Mouse (Mus musculus) brown adipose tissue, adult 24 weeks (tissue): ENCODE data around the gene Cabp1. TPM values are rescaled to one million over a fixed set of nuclear protein-coding genes. Genes with fewer than 3 reads are reported as not detected.
A peak's percentile ranks its signal among the peaks of the same experiment; 100 is the strongest.
"Not testable (repeated sequence)": the region's sequence is repeated elsewhere in the genome, so short reads cannot be mapped to it uniquely, and the experiment has no call there.

ENCODE experiments used
- H3K27ac ChIP-seq: fragments of 200-500 bp; replicated peaks from 2 replicates; pipeline ENCODE4 v1.5.1; 2012; ENCODE audit warnings: low read depth, mild to moderate bottlenecking, low read length
- H3K4me1 ChIP-seq: fragments of 200-500 bp; 2 replicates; pipeline ENCODE4 v1.6.1; 2012; ENCODE audit warnings: low read length, mixed read lengths; ENCODE audit not compliant: control insufficient read depth, insufficient read depth, insufficient read length
- H3K4me3 ChIP-seq: fragments of 200-500 bp; 2 replicates; pipeline ENCODE4 v1.5.1; 2012; ENCODE audit warnings: low read depth, mild to moderate bottlenecking, low read length, moderate library complexity; ENCODE audit not compliant: insufficient read depth
- polyA plus RNA-seq: library from polyadenylated mRNA; stranded (reverse); fragments of >200 nt; gene quantifications from 2 replicates; pipeline ENCODE4 v1.2.4, GENCODE M21; 2012; ENCODE audit not compliant: missing spikeins, insufficient read depth, insufficient read length

The Cabp1 gene
- polyA plus RNA-seq, 1 experiment, result 1.0 TPM

DNA sequence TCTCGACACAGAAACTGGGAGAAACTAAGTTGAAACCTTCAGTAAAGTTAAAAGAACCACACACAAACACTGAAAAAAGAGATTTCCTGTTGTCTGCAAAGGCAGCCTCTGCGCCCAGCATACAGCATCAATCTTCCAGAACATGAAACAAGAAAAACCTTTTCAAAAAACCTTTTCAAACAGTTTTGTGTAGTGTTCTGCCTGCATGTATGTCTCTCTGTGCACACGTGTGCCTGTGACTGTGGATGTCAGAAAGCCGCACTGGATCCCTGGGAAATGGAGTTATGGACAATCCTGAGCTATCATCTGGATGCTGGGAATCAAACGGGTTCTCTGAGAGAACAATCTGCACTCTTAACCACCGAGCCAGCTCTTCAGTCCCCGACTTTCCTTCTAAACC, 37.8 kb downstream of the Cabp1 start:
- peak overlapping the region; percentile 82 for H3K4me3 ChIP-seq
- 0 out of 2 replicates have a peak overlapping the region, but pooled peaks have one; percentile 47 for H3K27ac ChIP-seq
- H3K4me1 ChIP-seq, result peaks cover 51% of the 10 kb centered on the region

DNA sequence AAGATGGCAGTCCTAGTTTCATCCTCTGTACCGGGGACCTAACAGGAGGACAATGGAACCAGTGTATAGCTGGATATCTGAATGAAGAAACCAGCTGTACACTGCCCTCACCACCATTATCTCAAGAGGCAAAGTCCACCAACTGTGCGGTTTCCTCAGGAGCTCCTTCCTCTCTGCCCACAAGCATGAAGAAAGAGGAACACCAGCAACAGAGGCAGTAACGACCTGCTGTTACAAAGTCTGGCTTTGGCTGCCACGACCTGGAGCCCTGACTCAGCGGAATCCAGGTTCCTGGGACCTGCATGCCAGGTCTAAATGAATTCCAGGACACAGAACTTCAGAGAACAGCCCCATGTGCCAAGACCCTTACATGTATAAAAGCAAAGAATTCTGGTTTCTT, 38.4 kb downstream of the Cabp1 start:
- Histone ChIP-seq H3K4me1 (peaks cover 50% of the 10 kb centered on the region), H3K4me3 (peak overlapping the region; percentile 82), H3K27ac (peak overlapping the region; percentile 47; the same call in 1 of the 2 replicates)

DNA sequence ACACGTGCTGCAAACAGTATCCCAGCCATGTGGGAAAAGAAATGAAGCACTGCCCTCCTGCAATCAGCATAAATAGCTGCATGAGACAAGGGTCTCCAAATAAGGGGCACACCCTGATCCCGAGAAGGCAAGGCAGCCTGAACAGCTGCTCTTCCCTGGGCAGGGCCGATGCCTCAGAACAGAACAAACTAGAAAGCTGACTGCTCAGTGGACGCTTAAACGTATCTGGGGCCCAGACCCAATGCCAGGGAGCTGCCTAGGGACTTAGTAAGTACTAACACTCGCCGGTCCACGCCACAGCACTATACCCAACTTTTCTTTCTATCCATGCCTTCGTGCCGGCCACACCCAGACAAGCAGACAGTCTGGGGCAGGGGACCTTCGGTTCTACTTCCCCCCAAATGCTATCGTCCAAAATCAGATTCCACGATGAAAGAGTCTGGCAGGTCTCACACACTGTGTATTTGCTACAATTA, 39.0 kb downstream of the Cabp1 start:
- Histone ChIP-seq H3K4me3 (peak overlapping the region; percentile 82), H3K27ac (peak overlapping the region; percentile 47), H3K4me1 (peaks cover 50% of the 10 kb centered on the region)

DNA sequence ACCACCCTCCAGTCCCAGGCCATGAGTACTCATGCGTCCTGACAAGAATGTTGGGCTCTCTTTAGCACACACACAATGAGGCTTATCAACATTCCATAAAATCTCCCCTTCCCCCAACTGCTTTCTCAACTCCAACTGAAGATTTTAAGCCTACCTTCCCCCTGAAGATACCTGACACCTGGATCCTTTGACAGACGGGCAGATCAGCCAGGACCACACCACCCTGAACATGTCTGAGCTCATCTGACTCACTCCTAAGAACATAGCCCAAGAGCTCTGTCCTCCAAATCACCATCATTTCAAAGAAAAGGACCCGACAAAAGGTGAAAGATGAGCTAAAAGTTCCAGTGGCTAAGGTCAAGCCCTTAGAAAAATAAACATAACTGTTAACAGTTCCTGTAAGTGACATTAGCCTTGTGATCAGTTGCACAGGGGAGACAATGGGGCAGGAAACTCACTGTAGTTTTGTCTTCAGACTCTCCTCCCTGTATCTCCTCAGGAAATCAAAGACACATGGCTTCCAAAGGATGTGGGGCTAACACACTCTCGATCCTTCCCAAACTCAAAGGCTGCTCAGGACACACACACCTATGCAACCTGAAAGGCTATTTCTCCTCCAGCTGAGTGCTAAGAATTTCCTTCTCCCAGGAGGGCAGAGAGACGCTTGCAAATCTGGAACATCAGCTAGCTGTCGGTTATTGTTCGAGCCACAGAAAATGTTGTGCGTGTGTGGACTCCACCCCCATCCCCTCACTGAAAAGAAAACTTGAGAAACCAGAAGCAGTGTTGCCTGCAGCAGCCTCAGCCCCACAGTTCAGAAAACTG, 41.8 kb downstream of the Cabp1 start:
- no peak overlapping the region for H3K4me3 ChIP-seq
- peaks cover 42% of the 10 kb centered on the region for H3K4me1 ChIP-seq
- H3K27ac ChIP-seq, result peak overlapping the region; percentile 75

DNA sequence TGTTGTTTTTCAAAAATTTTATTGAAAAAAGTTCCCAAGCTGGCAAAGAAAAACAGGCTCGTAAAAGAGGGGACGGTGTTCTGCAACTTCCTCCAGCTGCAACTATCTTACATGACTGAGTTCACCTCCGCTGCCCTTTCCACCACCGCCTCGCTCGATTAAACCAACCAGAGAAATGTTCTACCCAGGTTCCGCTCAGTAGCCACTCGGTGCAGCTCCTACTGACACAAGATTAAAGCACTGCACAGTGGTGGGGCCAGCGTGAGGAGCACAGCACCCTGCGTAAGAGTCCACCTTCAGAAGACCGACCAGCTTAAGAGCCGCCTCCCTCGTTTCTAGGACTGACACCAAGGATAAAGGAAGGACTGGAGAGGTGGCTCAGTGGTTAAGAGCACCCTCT, 42.7 kb downstream of the Cabp1 start:
- Histone ChIP-seq H3K4me3 (no peak overlapping the region), H3K4me1 (peaks cover 38% of the 10 kb centered on the region), H3K27ac (no peak overlapping the region)

DNA sequence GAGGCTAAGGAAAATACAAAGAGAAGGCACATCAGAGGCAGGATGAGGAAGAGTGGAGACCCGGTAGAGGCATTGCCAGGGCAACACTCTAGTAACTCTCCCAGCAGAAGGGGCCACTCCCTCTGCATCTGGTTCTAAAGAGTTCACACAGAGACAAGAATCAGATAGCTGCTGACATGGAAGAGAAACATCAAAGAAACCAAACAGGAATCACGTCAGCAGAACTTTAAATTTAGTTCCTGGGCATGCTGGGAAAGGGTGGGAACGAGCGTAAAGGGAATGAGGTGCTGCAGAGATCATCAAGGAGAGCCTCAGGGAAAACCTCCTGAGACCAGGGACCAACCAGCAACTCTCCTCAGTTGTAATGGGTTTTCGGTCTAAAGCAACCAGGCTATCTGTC, 43.2 kb downstream of the Cabp1 start:
- Histone ChIP-seq H3K4me3 (no peak overlapping the region), H3K27ac (no peak overlapping the region), H3K4me1 (peaks cover 39% of the 10 kb centered on the region)

DNA sequence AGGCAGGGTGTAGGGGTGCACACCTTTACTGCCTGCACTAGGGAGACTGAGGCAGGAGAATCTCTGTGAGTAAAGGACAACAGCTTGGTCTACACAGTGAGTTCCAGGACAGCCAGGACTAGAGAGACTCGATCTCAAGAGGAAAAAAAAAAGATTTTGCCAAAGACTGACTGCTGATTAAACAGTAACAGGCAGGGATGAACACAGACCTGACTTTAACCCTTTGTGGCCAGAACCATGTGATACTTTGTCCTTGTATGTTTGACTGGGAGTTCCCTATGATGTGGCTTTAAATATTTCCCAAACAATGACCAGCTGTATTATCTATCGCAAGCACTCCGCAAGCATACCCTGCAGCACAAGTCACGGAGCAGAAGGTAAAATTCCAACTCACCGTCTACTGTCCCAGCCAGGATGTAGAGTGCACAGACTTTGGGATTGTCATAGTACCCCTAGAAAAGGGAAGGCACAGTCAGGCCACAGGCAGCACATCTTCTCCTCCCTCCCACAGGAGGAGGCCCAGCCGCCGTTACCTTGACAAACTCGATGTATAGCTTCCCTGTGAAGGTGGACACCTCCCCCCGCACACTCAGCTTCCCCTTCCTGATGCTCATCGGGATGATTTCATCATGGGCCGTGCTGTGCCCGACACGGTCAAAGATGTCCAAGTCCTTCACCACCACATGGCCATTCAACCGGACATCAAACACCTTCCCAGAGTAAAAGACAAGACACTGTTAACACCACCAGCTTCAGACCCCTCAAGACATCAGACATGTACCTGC, 44.3 kb downstream of the Cabp1 start:
- H3K4me3 ChIP-seq, result no peak overlapping the region
- H3K4me1 ChIP-seq, result peaks cover 34% of the 10 kb centered on the region
- H3K27ac ChIP-seq, result no peak overlapping the region

DNA sequence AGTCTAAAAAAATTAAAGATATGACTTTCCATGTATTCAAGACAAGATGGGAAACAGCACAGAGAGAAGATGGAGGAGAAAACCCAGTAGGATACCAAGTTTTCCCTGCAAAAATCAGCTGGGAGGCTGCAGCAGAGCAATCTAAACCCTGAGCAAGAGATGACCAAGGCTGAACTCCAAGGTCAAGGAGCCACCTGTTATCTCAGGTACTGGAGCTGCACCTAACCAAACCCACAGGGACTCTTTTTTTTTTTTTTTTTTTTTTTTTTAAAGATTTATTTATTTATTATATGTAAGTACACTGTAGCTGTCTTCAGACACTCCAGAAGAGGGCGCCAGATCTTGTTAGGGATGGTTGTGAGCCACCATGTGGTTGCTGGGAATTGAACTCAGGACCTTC, 45.3 kb downstream of the Cabp1 start:
- H3K4me3 ChIP-seq, H3K27ac ChIP-seq: not testable (repeated sequence)
- peaks cover 32% of the 10 kb centered on the region for H3K4me1 ChIP-seq

DNA sequence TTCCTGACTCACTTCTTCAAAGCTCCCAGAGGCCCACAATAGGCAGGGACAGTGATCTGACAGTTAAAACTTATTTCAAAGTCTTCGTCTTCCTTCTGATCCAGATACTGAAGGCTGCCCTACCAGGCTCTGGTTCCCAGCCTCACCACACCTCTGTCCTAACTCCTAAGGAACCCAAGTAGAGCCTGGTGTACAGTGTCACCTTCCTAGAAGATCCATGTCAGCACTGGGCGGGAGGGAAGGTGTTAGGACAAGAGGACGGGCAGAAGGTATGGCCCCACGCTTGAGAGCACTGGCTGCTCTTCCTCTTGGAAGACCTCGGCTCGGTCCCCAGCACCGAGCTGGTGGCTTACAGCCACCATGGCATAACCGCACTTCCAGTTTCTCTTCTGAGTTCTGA, 45.8 kb downstream of the Cabp1 start:
- Histone ChIP-seq H3K4me3 (no peak overlapping the region), H3K27ac (no peak overlapping the region), H3K4me1 (peaks cover 34% of the 10 kb centered on the region)

DNA sequence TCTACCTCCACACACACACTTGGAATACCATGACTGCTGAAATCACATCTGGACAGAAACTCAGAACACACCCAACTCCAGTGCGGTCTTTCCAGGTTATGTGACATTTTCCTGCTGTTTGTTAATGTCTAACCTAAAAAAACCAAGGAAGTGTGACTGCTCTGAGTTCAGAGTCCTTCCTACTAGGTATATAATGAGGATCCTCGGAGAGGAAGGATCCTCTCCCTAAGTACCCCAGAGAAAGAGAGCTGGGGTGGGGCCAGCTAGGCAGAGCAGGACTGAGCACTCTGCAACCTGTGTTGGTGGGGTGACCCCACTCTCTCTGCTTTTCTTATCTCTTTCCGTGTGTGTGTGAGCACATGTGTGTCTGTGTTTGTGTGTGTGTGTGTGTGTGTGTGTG, 46.8 kb downstream of the Cabp1 start:
- peak overlapping the region; percentile 44; the same call in 1 of the 2 replicates for H3K27ac ChIP-seq
- H3K4me1 ChIP-seq, result peaks cover 28% of the 10 kb centered on the region
- no peak overlapping the region for H3K4me3 ChIP-seq

DNA sequence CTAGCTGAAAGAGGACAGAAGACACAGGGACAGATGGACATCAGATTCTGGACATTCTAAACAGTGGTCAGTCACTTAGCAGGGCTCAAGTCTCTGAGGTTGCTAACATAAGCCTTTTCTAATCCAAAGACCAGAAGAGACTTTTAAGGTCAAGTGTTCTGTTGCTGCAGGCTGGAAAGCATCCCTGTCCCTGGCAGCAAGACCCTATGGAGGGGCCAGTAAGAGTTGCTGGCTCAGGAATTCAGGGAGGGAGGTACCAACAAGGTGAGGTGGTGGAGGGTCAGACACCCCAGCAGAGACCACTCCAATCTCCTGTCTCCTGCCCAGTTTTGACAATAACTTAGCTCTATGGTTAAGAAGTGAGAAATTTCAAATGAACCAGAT, 47.4 kb downstream of the Cabp1 start:
- Histone ChIP-seq H3K27ac (peak overlapping the region; percentile 20; the same call in 1 of the 2 replicates), H3K4me3 (no peak overlapping the region), H3K4me1 (peaks cover 24% of the 10 kb centered on the region)

DNA sequence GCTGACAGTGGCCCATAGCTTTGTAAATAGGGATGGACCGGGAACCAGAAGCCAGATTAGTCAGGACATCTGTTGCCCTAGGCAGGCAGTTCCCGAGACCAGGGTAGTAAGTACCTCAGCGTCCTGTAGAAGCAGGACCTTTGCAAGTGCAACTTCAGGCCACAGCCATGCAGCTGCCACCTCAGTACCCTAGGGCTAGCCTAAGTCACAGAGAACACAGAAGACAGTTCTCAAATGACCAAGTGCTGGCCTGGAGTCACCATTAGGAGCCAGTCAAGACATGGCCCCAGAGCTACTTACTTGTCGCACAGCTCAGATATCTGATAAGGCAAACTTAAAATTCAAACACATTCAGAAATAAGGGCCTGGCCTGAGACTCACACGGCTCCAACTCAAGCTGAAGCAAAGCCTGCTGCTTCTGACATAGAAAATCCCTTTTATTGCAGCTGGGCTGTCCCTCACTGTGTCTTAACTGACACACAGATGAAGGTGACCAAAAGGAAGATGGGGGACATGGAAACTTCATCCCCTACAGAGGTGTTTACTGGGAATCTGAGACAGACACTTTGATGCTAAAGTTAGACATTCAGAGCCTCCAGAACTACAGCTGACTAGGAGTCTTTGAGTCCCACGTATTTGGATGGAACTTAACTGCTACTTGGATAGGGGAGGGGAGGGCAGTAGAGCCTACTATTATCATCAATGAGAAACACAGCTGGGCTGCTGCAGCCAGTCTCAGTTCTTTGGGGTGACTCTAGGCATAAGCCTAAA, 48.0 kb downstream of the Cabp1 start:
- Histone ChIP-seq H3K4me1 (peaks cover 24% of the 10 kb centered on the region), H3K4me3 (no peak overlapping the region), H3K27ac (peak overlapping the region; percentile 68)

DNA sequence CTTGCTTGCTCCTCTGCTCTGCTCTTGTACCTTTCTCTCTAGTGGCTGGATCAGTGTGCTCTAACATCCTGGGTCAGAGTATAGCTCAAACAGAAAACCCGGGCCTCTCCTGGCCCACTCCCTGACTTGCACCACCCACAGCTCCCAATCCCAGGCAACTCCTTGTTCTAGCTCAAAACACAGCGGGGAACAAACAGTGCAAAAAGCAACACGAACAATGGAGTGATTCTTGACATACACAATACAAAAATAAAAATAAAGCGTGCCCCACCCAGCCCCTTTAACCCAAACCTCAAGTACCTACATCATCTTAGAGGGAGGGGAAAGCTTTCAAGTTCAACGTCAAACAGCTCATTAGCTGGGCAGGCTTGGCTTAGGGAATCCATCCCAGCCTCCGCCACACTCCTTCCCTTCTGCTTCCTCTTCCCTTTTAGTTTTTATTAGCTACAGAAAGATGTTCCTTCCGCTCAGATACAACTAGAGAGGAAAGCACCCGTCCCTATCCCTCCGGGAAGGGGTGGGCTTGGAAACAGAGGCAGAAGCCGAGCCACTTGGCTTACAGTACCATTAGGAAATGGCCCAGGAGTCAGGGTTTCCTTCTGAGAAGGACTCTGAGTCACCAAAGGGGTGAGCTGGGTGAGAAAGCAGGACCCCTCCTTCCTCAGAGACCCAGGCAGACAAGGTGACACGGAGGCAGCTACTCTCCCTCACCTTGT, 48.8 kb downstream of the Cabp1 start:
- Histone ChIP-seq H3K4me1 (peaks cover 24% of the 10 kb centered on the region), H3K4me3 (no peak overlapping the region), H3K27ac (peak overlapping the region; percentile 68)

DNA sequence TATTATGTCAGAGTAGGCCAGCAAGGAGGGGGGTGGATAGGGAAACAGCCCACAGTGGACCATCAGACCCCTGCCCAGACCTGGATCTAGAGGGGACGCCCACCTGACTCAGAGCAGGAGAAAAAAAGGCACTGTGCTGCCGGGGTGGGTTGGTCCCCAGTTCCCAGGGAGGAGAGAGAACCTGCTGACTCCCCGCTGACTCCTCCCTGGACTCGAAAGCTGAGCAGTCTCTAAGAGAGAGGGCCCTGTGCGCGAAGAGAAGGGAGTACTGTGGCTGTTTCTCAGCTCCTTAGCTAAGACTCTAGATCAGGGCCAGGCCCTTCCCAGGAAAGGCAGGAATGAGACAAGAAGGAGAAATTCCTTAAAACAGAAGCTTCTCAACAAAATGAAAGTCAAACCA, 49.7 kb downstream of the Cabp1 start:
- Histone ChIP-seq H3K27ac (peak overlapping the region; percentile 43; the same call in 1 of the 2 replicates), H3K4me3 (no peak overlapping the region), H3K4me1 (peaks cover 24% of the 10 kb centered on the region)
